Mouse (Mus musculus) left cerebral cortex, postnatal 4 days (tissue): Measurements from ENCODE around the gene Suz12. TPM values are rescaled to one million over a fixed set of nuclear protein-coding genes. Genes with fewer than 3 reads are reported as not detected.
A peak's percentile ranks its signal among the peaks of the same experiment; 100 is the strongest.
"Not testable (repeated sequence)": the region's sequence is repeated elsewhere in the genome, so short reads cannot be mapped to it uniquely, and the experiment has no call there.

ENCODE experiments used
- DNase-seq: peaks from one replicate; pipeline ENCODE4 v3.0.0-alpha.2; 2022
- intact Hi-C: fragments of 180-260 bp; cut with DNase I; formaldehyde crosslinking; loops from one replicate; pipeline ENCODE4 v1.15.1; 2025
- total RNA-seq, 2 experiments: library from RNA; stranded (reverse); gene quantifications; 2 replicates each; pipeline ENCODE4 v1.2.3; 2021

Suz12 gene
- total RNA-seq = 10 to 100 TPM; 46.8 to 46.9 TPM

DNA sequence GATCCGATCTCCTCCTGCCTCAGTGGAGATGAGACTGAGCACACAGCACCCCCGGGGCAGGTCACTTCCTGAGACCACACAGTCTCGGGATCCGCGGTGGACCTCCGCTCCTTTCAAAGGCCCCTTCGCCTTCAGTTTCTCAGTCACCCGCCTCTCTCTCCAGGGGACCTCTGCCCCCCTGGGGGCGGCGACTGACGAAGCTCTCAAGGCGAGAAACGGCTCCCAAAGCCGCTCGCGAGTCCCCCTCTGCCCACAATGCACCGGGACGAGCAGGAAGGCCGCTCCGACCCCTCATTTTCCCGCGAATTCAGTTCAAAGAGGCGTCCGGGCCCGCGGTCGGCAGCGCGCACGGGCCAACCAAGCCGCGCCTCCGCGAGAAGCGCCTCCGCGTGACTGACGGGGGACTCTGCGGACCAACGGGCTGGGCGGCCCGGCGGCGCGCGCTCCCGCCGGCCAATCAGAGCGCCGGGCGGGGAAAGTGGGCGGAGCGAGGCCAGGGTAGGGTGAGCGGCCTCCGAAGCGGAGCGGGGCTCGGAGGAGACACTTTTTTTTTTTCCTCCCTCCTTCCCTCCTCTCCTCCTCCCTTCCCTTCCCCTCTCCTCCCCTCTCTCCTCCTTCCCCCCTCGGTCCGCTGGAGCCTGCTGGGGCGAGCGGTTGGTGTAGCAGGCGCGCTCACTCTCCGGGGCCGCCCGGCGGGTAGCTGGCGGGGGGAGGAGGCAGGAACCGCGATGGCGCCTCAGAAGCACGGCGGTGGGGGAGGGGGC, at the start of gene Suz12:
Suz12 (plus strand) TSS at position 515 of the 764 bp plus-strand sequence.
- peak; percentile 98 for DNase-seq
- intact Hi-C loops = no loop called here

GRCm38 (mm10) chr11:79943136-79943535, 49.8 kb upstream of the Suz12 start:
- intact Hi-C loops = no loop called here
- DNase-seq = no peak

- DNase-seq = no peak
- intact Hi-C loops = no loop called here
Measured at GRCm38 (mm10) chr11:79943601-79944000, 49.3 kb upstream of the Suz12 start.

GRCm38 (mm10) chr11:79947265-79947664, 45.6 kb upstream of the Suz12 start:
- no peak for DNase-seq
- intact Hi-C loops = no loop called here

DNA sequence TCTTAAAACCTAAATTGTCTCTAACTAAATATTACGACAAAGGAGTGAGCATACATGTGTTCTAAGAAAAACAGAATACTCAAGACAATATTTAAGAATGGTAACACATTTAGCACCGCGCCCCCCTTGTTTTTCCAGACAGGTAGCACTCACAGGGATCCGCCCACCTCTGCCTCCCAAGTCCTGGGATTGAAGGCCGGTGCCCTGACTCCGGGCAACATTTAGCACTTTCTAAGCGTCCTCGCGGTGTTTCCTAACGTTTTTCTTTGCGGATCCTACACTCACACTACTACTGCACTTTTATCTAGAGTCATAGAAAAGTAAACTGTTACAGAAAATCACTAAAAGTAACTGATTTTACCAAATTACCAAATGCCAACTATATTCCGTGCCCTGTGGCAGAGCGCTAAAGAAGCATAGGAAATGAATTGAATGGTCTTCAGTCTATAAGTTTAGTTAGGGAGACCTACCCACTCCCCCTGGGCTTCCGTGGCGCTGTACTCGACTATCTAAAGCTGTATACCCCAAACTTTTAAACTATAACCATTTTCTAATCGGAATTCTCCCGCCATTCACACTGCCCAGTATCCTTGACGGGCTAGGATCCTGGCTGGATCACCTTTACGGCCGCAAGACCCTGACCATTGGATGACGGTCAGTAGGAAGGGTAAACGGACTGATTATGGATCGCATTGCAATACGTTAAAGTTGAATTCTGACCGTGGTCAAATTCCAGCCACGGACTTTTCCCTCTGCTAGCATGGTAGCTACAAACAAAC, 31.4 kb upstream of the Suz12 start:
- DNase-seq = no peak
- intact Hi-C loops = no loop called here

- DNase-seq = peak; percentile 99
- intact Hi-C loops = no loop called here
Measured at GRCm38 (mm10) chr11:79962125-79962876, 30.6 kb upstream of the Suz12 start, which contains the start of gene Utp6. Utp6 (minus strand) TSS chr11:79962390.

- intact Hi-C loops = no loop called here
- DNase-seq = no peak
Measured at GRCm38 (mm10) chr11:79962877-79963183, 30.1 kb upstream of the Suz12 start.

- intact Hi-C loops = no loop called here
- no peak for DNase-seq
Measured at GRCm38 (mm10) chr11:79963212-79963974, 29.5 kb upstream of the Suz12 start.

GRCm38 (mm10) chr11:79965896-79966295, 27.0 kb upstream of the Suz12 start:
- intact Hi-C loops = no loop called here
- peak; percentile 40 for DNase-seq

- intact Hi-C loops = no loop called here
- no peak for DNase-seq
Measured at GRCm38 (mm10) chr11:79967752-79968151, 25.2 kb upstream of the Suz12 start.

DNA sequence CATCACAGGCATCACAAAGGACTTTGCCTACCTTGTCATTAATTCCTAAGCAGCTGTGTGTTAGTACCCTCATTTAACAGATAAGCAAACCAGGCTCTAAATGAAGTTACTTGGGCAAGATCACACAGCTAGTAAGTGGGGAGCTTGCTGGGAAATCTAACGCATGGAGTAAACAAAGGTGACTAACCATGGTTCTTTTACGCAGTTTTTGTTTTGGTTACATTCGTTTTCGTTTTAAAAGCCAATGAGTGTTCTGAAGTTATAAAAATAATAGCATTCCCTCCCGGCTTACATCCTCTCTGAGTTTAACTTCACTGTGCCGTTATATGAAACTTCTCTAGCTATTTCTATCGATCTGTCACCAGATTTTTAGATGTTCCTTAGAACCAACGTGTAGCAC, 19.8 kb upstream of the Suz12 start:
- intact Hi-C loops = no loop called here
- no peak for DNase-seq

- intact Hi-C loops = no loop called here
- DNase-seq = peak; percentile 47
Measured at GRCm38 (mm10) chr11:79973626-79974476, 19.1 kb upstream of the Suz12 start.

- intact Hi-C loops = no loop called here
Measured at GRCm38 (mm10) chr11:79975377-79975776, 17.5 kb upstream of the Suz12 start.

GRCm38 (mm10) chr11:79976222-79976621, 16.7 kb upstream of the Suz12 start:
- no peak for DNase-seq
- intact Hi-C loops = no loop called here

More at GRCm38 (mm10) chr11:79975377-79975776, 17.5 kb upstream of the Suz12 start:
- DNase-seq = no peak

DNA sequence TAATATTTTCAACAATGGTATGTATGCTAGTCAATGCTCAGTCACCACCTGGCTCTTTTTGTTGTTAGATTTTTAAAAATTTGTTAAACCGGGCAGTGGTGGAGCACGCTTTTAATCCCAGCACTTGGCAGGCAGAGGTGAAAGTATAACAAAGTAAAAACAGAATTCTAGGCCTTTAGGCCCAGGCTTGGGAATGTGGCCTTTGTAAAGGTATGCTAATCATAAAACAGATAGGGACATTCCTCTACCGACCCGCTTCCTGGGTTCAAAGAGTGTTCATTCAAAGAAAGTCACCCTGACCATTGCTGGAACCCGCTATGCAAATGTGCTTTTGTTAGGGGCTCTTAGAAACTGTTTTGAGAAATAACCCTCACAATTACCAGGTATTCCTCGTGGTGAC, 16.3 kb upstream of the Suz12 start:
- intact Hi-C loops, DNase-seq: not testable (repeated sequence)

GRCm38 (mm10) chr11:79977061-79977460, 15.8 kb upstream of the Suz12 start:
- DNase-seq, intact Hi-C loops: not testable (repeated sequence)

DNA sequence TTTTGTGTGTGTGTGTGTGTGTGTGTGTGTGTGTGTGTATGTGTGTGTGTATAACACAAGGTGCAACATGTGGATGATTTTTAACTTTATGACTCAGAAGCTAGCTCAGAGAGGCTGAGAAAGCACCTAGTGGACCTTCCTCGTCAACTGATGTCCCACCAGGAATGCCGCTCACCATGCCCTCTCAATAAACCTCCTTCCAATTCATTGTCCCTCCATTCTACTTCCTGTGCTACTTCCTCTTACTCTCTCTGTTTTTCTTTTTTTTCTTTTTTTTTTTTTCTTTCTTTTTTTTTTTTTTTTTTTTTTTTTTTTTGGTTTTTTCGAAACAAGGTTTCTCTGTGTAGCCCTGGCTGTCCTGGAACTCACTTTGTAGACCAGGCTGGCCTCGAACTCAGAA, 15.2 kb upstream of the Suz12 start:
- intact Hi-C loops, DNase-seq: not testable (repeated sequence)

- intact Hi-C loops = no loop called here
- DNase-seq = no peak
Measured at GRCm38 (mm10) chr11:79986886-79987285, 6.0 kb upstream of the Suz12 start.

DNA sequence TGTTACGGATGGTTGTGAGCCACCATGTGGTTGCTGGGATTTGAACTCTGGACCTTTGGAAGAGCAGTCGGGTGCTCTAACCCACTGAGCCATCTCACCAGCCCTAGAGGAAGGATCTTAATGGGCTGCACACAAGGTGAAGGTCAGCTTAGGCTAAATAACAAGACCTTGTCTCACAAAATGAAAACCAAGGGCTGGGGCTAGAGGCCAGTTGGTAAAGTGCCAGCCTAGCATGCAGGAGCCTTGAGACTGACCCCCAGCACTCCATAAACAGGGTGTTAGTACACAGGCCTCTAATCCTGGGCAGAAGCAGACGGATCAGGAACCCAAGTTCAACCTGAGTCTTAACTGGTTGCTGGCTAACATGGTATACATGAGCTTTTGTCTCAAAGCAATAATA, 5.0 kb upstream of the Suz12 start:
- intact Hi-C loops = no loop called here
- no peak for DNase-seq

- intact Hi-C loops = no loop called here
Measured at GRCm38 (mm10) chr11:79990120-79990519, 2.8 kb upstream of the Suz12 start.

More at GRCm38 (mm10) chr11:79990120-79990519, 2.8 kb upstream of the Suz12 start:
- DNase-seq = no peak
